Mouse (Mus musculus) spleen, adult 18-20 months (tissue): ENCODE measurements around the gene Peli2.

Experiments
- DNase-seq, 2 experiments: peaks; one replicate each; pipeline ENCODE4 v3.0.0; 2022; ENCODE audit warnings: mixed read lengths in 2 of 2

The Peli2 gene

DNA sequence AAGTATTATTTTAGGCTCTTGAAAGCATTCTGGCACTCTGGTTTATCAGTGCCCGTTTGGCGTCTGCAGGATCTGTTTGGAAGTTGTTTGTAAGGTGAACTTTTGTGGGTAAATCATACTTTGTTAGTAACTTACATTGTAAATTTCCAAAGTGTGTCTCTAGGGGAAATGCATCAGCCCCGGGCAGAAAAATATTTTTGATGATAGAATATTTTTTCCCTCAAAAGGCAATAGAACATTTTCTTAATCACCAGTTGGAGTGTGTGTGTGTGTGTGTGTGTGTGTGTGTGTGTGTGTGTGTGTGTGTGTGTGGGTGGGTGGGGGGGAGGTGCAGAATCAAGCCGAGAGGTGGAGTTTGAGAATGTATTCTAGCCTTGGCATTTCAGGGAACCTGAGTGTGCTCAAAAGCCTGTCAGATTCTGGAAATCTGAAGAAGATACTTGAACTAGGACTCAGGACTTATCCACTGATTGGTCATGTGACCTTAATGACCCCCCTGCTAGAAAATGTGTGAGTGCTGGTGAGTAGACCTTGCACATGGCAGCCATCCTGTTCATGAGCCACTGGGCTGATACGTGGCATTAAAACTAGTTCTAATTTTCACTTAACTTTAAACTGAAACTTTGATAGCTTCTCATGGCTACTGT lies 33.4 kb downstream of the Peli2 start:
- DNase-seq = no peak

DNA sequence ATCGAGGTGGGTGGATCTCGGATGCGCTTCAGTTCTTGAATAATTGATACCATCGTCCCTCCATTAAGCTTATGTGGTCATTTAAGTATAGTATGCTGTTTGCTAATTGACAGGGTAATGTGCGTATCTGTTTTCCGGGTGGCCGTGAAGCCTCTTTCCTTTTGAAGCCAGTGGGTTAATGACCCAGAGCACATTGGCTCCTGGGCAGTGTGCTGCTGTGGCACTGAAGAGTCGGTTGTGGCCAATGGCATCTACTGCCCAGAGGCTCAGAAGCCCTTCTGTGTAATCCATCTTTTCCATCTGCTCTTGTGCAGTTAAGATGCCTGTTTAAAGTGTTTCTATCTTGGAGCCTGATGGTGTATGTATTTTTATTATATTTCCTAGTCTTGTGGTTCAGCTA lies 34.0 kb downstream of the Peli2 start:
- DNase-seq = no peak

DNA sequence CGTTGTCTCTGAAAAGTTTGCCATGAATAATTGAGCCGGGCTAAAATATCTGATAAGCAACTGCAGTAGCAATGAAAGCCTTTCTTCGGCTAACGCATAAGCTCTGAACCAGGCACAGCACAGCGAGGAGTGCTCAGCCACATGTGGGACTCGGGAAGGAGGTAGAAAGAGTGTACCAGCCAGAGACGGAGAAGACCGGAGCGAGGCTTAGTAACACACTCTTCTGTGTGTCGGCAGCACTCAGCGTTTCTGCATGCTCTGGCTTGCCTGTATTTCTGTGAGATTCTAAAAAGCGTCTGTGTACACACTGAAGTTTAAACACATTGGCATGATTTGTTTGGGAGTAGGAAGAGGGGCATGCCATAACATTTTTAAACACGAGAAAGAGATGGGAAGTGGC lies 34.5 kb downstream of the Peli2 start:
- DNase-seq = no peak

DNA sequence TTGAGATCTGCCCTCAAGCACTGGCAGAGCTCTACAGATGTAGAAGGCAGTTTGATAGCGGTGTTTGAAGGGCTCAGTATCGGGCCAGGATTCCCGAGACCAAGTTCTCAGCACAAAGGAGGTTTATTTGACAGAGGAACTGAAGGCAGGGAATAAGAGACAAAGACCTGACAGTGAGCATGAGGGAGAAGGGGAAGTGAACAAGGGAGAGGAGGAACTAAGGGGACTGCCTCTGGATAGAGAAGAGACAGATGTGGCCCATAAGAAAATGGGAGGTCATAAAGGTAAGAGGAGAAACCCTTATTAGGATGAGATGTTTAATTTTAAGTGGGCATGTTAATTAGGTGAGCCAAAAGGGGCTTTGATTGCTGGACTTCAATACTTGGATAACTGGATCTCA lies 36.5 kb downstream of the Peli2 start:
- DNase-seq = no peak

DNA sequence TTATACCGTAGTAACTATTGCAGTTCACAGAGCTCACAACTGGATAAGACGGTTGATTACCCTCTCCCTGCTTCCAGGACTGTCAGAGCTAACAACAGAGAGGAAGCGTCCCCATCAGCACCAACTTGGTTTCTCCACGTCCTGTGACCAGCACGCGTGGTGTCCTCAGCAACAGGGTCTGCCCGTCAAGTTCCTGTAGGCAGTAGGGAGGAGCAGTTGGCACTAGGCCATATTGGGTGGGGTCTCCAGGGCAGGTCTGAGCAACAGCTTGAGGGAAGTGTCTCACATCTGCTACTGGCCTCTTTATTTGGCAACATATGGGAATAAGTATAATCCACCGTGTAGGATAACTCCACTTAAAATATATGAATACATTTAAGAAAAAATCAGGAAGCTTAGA lies 37.2 kb downstream of the Peli2 start:
- DNase-seq = no peak

DNA sequence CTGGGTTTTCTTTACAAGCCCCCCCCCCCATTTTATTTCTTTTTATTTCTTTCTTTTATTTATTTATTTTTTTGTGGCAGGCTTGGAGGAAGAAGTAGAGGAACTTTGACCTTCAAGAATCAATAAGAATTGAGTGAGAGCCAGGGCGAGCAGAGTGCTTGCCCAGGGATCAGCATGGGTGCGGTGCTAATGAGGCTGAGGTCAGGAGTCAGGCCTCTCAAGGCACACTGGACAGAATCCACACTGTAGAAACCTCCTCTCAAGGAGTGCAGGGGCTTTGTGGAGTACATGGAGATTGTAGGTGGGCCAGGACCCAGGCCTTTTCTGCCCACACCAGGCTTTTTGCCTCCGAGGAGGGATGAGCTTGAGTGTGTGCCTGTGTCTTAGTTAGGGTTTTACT lies 38.8 kb downstream of the Peli2 start:
- no peak for DNase-seq

DNA sequence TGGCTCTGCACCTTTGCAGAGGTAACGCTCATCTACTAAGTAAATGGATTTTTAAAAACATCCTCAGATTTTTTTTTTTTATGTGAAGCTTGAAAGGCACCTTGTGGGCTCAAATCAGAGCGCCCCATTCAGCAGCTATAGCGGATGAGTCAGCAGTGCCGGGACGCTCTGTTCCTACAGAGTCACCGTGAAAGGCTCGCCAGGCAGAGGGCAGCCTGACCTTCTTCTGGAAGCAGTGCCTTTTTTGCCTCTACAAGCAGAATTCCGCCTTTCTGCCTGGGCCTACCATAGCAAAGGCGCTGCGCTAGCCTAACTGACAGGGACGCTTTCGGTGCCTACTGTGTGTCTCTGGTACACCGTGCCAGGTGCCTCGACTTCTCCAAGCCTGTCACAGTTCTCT lies 41.8 kb downstream of the Peli2 start:
- no peak for DNase-seq

DNA sequence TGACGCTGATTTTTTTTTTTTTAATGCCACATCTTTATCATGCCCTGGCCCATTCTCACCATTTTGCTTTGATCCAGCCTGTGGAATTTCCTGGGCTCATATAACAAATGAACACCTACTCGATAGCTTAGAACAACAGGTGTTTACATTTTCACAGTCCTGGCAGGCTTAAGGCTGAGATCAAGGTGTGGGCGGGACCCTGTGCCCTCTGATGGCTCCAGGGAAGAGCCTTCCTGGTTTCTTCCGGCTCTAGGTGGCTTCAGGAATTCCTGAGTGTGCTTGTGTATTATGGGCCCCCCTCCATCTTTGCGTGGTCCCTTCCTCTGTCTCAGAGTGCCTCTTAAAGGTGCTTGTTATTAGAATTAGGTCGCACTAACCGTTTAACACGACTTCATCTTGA lies 44.3 kb downstream of the Peli2 start:
- no peak for DNase-seq

DNA sequence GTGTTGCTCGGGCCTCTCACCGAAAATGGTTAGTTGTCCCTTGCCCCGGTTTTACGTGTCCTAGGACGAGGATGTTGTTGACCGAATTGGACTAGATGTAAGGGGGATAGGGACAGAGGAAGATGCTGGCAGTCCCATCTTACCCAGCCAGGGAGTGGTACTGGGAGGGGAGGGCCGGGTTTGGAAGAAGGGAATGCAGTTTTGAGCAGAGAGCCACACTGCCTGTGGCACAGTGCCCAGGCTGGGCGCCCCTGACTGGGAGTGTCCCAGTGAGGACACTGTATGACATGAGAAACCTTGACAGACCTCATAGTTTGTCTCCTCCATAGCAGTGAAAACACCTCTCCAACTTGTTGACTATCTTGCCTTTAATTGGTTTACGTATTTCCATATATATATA lies 45.8 kb downstream of the Peli2 start:
- DNase-seq = no peak

DNA sequence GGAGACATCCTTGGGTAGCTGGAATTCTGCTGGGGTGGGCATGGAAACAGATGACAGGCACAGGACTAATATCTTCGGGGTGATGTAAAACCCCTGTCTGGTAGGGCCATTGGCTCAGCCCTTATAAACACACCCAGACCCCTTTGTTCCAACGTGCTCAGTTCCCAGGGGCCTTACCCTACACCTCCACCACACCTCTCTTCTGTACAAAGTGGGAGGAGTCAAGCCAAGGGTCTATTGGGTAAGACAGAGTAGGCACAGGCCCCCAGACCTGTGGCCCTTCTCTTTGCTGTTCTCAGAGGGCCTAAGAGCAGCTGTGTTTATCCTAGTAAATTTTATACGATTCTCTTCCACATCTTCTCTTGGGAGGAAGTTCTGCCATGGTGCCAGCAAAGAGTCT lies 46.4 kb downstream of the Peli2 start:
- no peak for DNase-seq

DNA sequence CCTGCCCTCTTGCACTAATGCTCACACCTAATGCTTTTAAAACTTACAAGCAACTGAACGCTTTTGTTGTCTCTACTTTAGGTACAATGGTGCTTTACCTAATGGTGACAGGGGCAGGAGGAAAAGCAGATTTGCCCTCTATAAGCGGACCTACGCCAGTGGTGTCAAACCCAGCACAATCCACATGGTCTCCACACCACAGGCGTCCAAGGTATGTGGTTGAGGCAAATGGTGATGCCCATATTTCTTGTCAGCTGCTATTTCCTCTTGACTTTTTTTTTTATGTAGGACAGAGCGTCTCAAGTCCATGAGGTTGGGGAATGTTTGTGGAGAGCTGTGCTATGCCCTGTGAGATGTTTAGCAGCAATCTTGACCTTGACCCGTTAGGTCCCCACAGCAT lies 47.5 kb downstream of the Peli2 start:
- no peak for DNase-seq

DNA sequence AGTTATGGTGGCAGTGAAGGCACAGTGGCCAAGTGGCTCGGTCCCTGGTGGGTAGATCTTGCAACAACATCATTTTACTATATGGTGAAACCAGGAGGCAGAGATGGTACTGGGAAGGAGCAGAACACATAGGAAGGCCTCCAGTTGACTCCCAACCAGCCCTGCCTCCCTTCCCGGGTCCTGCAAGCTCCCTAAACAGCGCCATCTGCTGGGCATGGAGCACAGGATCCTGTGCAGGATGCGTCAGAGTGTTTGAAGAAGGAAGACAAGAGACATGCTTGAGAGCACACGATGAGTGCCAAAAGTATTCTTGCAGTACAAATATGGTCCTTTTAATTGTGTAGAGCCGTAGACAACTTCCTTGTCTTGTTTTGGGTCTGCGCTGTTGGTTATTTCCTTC lies 49.3 kb downstream of the Peli2 start:
- peak in 1 of 2 experiments; percentile 5 for DNase-seq

DNA sequence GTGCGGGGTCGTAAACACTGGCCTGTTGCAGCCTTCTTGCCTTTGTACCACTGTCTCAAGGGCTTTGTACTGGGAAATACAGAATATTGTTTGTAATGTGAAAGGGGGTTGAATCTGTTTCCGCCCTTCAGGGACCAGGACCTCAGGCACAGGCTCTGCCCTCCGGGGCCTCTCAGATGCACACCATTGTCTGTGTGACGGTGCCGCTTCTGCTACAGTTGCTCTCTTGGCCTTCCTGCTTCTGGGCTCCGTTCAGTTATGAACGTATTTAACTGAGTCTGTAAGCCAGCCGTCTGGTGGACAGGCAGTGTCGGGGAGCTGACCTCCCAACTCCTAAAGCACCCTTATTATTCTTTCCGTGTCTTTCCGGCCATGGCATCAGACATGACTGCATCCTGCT lies 50.6 kb downstream of the Peli2 start:
- no peak for DNase-seq

DNA sequence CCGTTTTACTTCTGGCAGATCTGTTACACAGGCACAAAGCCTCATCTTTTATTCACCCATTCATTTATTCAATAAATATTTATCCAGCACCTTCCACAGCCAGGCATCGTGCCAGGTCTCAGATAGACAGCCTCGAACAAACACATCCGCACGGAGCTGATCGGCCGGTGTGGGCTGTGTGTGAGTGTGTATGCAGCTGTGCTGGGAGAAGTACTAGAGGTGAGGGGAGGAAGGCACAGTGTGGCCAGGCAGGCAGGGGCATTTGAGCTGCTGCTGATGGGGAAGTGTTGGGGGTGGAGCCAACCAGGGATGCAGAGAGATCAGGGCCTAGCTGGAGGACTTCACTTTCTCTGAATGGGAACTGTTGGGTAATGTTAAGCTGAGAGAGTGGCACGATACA lies 51.4 kb downstream of the Peli2 start:
- DNase-seq = no peak

DNA sequence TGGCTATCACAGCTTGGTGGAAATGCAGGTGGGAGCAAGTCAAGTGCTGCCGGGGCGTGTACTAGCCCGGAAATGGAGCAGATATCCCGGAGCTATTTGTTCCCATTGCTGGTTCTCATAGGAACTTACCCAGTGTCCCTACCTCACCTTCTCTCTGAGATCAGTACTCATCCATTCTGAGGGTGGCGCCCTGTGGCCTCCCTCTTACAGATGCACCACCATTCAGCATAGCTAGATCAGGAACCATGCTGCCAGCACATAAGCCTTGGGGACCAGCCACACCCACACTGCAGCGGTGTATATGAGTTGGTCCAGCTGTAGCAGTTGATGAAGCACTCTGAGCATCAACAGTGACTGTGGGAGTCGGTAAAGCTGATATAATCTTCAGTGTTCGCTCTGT lies 52.3 kb downstream of the Peli2 start:
- no peak for DNase-seq

DNA sequence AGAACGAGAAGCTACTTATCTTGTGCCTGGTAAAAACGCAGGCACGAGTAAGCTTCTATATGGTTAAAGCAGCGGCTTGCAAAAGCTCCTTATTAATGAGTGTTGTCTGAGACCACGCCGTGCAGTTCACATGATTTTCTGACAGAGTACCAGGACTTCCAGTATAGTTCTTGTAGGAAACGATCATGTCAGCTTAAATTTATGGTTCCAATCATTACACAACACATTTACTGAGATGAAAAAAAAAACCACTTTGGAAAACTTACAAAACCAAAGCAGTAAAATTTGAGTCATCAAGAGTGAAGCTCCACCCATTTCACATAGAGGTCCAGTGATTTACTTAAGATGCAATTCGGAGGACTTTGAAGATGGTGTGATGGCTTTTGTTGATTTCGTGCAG lies 53.2 kb downstream of the Peli2 start:
- no peak for DNase-seq

DNA sequence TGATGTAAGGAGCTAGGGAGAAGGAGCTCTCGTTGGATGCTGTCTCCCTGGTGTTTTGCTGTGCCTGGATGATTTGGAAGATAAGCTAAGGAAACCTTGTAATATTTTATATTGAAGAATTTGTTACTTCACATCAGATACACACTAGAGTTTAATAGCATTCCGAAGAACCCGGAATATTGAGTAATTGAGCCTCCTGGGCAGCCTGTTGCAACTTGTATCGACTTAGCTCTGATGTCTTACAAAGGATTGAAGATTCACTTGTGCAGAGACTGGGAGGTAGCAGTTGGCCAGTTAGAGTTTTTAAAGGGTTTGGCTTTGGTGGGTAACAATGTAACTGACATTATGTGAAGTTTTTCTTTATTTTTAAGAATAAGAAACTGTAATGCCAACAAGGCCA lies 53.7 kb downstream of the Peli2 start:
- no peak for DNase-seq

DNA sequence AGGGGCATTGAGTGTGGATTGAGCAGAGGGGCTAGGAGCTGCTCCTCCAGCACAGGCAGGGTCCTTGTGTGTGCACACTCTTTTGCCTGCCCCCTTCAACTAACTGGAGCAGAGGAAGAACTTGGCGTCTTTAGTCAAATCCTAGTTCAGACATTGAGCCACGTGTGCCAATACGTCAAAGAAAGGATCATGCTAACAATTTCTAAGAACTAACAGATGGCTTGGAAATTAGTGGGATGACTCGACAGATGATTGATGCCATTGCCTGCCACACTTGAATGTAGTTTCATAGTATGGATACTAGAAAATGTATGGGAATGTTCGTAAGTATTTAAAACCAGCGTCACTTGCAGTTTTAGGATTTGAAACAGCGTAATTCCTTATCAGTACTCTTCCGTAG lies 54.5 kb downstream of the Peli2 start:
- no peak for DNase-seq

DNA sequence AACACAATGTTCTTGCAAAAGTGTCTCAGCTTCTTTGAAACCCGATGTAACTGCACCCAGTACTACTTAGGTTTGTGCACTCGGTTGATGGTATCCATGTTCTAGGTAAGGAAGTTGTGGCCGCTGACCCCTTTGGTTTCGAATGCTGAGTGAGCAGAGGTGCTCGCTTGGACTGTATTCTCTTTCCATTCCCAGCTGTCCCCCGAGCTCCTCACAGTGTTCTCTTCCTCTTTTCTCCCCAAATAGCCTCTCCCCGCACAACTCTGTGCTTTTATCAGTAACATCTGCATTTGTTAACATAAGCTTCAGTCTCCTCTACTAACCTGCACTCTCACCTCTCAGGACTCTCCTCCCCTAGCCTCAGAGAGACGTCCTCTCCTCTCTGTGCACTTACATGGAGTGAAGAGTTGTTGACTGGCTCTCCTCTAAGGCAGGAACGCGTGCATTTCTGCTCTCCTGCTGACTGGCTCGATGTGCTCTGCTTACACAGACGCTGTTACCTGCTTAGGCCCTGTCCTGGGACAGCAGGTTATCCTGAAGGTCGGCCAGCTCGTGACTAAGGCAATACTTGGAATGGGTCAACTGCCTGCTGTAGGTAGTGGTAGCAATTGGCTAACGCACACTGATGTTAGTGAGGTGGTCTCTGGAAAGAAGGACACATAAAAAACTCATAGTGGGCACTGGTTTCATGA lies 57.8 kb downstream of the Peli2 start:
- no peak for DNase-seq

DNA sequence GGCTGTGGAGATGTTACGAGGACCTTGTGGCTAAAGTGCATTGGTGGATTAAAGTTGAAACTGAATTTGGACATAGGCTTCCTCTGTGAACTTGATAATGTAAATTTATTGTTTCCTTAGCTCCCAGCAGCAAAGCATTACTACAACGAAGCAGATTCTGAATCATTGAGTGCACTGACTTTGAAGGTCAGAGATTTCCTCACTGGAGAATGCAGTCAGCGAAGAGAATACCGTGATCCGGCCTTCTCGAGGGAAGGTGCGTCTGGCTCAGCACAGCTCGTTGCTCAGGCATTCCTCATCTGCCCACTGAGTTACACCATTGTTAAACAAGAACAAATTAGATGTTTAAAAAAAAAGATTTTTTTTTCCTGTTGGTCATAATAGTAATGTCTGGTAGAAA lies 58.4 kb downstream of the Peli2 start:
- no peak for DNase-seq

DNA sequence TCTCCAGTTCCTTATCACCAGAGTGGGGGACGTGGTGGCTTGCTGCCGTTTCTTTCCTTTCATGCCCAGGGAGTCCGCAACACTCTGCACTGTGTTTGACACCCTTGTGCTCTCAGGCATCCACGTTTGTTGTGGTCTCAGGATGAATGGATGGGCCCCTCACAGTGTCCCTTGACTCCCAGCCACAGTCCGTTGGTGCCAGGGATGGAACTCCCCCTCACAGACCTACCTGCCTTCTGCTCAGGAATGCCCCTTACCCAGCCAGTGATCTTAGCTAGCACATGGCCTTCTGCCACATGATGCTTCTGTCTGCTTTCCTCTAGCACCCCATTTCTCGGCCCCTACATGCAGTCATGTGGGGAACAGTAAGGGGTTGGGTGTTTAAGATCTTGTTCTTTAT lies 65.7 kb downstream of the Peli2 start:
- no peak for DNase-seq

DNA sequence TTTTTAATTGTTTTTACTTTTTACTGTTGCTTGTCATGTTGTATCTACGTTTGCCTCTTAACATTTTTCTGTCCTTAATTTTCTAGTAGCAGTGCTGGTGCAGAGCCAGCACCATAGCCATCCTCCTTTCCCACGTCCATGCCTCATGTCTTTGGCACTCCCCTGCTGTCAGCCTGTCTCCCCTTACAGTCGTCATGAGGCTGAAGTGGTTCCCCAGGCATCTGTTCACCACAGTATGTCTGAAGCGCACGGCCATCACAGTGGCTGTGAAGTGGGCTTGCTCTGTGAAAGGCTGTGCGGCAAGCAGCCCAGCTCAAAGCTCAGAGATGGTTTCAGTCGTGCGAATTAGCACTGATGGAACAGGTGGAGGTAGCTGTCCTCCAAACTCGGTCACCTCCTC lies 66.5 kb downstream of the Peli2 start:
- no peak for DNase-seq

DNA sequence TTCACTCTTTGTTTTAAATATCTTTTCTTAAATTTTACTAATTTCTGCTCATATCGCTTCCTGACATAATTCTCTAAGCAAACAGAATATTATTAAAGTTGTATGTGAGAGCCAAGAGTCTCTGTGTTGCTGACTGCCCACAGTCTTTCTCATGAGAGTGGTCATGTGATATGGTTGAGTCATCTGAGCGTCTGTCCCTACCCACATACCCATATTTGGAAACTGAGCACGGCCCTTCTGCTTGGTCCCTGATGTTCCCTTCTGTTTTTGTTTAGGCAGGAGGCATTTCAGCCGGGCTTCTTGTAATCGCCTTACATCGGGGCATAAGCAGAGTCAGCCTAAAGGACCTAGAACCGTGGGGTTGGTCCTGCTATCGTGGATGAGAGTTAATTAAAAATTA lies 68.7 kb downstream of the Peli2 start:
- no peak for DNase-seq

DNA sequence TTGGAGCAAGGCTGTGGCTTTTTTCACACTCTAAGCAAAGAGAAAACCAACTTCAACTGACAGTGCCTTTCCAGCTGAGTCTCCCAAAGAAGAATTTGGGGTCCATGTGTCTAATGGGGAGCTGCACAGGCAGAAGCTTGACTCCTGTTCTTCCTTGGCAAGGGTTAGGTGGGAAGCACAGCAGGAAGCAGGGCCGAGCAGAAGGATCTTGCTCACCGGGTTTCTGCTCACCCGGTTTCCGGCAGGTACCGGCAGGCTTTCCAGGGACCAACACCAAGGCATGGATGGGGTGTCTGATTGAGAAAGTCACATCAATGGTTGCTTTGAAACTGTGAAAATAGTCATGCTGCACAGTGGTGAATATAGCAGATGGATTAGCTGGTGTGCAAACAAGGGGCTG lies 70.3 kb downstream of the Peli2 start:
- DNase-seq = no peak

DNA sequence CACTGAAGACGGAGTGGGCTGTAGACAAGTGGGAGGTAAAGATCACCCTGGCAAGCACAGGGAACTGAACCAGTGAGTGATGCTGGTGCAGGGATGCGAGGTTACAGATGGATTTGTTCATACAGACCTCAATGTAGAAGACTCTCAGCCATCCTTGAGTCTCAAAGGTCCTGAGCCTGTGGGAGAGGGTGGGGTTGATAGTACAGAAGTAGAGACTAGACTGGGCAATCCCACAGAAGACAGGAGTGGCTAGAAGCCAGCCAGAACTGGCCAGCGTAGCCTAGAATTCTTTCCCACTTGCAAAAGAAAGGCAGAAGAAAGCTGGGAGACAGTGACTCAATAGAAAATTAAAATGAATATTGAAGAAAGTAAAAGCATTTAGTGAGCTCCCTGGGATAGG lies 71.3 kb downstream of the Peli2 start:
- DNase-seq = no peak
